Comparison of ENCODE assay signal across 17 mouse cellular contexts in genomic region chr12:75348551-75348950, GRCm38 (mm10).
"Had no signal": no experiment of that assay in that cellular context is flagged by ENCODE, and none has a peak within 500 bp of the region (broad histone marks: within the 10 kb centered on the region; RNA-seq: fewer than 3 reads in every experiment).

No protein-coding gene starts in this region.

- DNase-seq: retina, postnatal 1 day; right cerebral cortex, adult 18-20 months; right cerebral cortex, postnatal 14 days; right cerebral cortex, postnatal 25 days; right cerebral cortex, postnatal 4 days; spleen, adult 18-20 months; thymus, adult 18-20 months; thymus, adult 2 months; thymus, postnatal 14 days; thymus, postnatal 25 days; thymus, postnatal 36 days; thymus, postnatal 4 days had no signal

- H3K27ac ChIP-seq: neural tube, embryonic 12.5 days; neural tube, embryonic 13.5 days; neural tube, embryonic 15.5 days; stomach, embryonic 15.5 days; stomach, postnatal 0 days had no signal

- H3K27me3 ChIP-seq: neural tube, embryonic 12.5 days; neural tube, embryonic 13.5 days; neural tube, embryonic 15.5 days; stomach, embryonic 15.5 days had no signal

- H3K9me3 ChIP-seq: neural tube, embryonic 12.5 days; neural tube, embryonic 13.5 days; neural tube, embryonic 15.5 days; stomach, embryonic 15.5 days had no signal

- H3K4me1 ChIP-seq: neural tube, embryonic 12.5 days; neural tube, embryonic 15.5 days had no signal

- H3K4me3 ChIP-seq: neural tube, embryonic 12.5 days; neural tube, embryonic 13.5 days; neural tube, embryonic 15.5 days; stomach, embryonic 15.5 days had no signal

- H3K36me3 ChIP-seq: neural tube, embryonic 12.5 days; neural tube, embryonic 13.5 days; neural tube, embryonic 15.5 days; stomach, embryonic 15.5 days had no signal
